Mouse (Mus musculus): ENCODE measurements around the gene Sacm1l.

- TF ChIP-seq POLR2A (IDR thresholded peaks at IDR 0.05; ENCODE audit: borderline replicate concordance, control insufficient read depth, low read depth, low read length) (no peak), CTCF (IDR thresholded peaks at IDR 0.05; ENCODE audit: control insufficient read depth, insufficient read depth, low read length) (no peak)
These were observed 648 bp upstream of the Sacm1l start for GRCm38 (mm10) chr9:123528926-123529295.
